Mouse (Mus musculus): Measurements from ENCODE around the gene Hist1h4d.
"Not testable (repeated sequence)": the region's sequence is repeated elsewhere in the genome, so short reads cannot be mapped to it uniquely, and the experiment has no call there.

- not testable (repeated sequence) for TF ChIP-seq CTCF (IDR thresholded peaks at IDR 0.05); POLR2A (IDR thresholded peaks at IDR 0.05; ENCODE audit: insufficient read depth, low read depth, low read length); EP300 (IDR thresholded peaks at IDR 0.05; ENCODE audit: insufficient read depth, low read depth, low read length)
These were observed 7.4 kb upstream of the Hist1h4d start, which contains the start of the genes Hist1h2bf and Hist1h2ad for GRCm38 (mm10) chr13:23573898-23574524.

Data from heart, adult 2 months (tissue).